Mouse (Mus musculus): ENCODE results near the gene Dhrs7b.

Gene Dhrs7b

GRCm38 (mm10) chr11:60826700-60827099 is 3.7 kb upstream of the Dhrs7b start:
- no peak for TF ChIP-seq GATA4 (IDR thresholded peaks at IDR 0.05; ENCODE audit: insufficient replicate concordance, low read length)

GRCm38 (mm10) chr11:60827241-60827945 is 3.0 kb upstream of the Dhrs7b start:
- TF ChIP-seq GATA4 (IDR thresholded peaks at IDR 0.05; ENCODE audit: insufficient replicate concordance, low read length) = no peak

GRCm38 (mm10) chr11:60828903-60829302 is 1.5 kb upstream of the Dhrs7b start:
- TF ChIP-seq GATA4 (IDR thresholded peaks at IDR 0.05; ENCODE audit: insufficient replicate concordance, low read length) = no peak

- no peak for TF ChIP-seq GATA4 (IDR thresholded peaks at IDR 0.05; ENCODE audit: insufficient replicate concordance, low read length)
Observed at GRCm38 (mm10) chr11:60836897-60837296, 6.5 kb downstream of the Dhrs7b start.

GRCm38 (mm10) chr11:60837644-60838406 is 7.4 kb downstream of the Dhrs7b start:
- TF ChIP-seq GATA4 (IDR thresholded peaks at IDR 0.05; ENCODE audit: insufficient replicate concordance, low read length) = no peak

GRCm38 (mm10) chr11:60841467-60842200 is 11.2 kb downstream of the Dhrs7b start:
- TF ChIP-seq GATA4 (IDR thresholded peaks at IDR 0.05; ENCODE audit: insufficient replicate concordance, low read length) = no peak

GRCm38 (mm10) chr11:60843412-60843811 is 13.0 kb downstream of the Dhrs7b start:
- no peak for TF ChIP-seq GATA4 (IDR thresholded peaks at IDR 0.05; ENCODE audit: insufficient replicate concordance, low read length)

- TF ChIP-seq GATA4 (IDR thresholded peaks at IDR 0.05; ENCODE audit: insufficient replicate concordance, low read length) = no peak
Observed at GRCm38 (mm10) chr11:60845415-60845814, 15.0 kb downstream of the Dhrs7b start.

- no peak for TF ChIP-seq GATA4 (IDR thresholded peaks at IDR 0.05; ENCODE audit: insufficient replicate concordance, low read length)
Observed at GRCm38 (mm10) chr11:60856587-60856986, 26.2 kb downstream of the Dhrs7b start.

GRCm38 (mm10) chr11:60861993-60862392 is 31.6 kb downstream of the Dhrs7b start:
- no peak for TF ChIP-seq GATA4 (IDR thresholded peaks at IDR 0.05; ENCODE audit: insufficient replicate concordance, low read length)

- no peak for TF ChIP-seq GATA4 (IDR thresholded peaks at IDR 0.05; ENCODE audit: insufficient replicate concordance, low read length)
Observed at GRCm38 (mm10) chr11:60863196-60863595, 32.8 kb downstream of the Dhrs7b start.

- TF ChIP-seq GATA4 (IDR thresholded peaks at IDR 0.05; ENCODE audit: insufficient replicate concordance, low read length) = no peak
Observed at GRCm38 (mm10) chr11:60864166-60864565, 33.7 kb downstream of the Dhrs7b start.

GRCm38 (mm10) chr11:60864916-60865315 is 34.5 kb downstream of the Dhrs7b start:
- no peak for TF ChIP-seq GATA4 (IDR thresholded peaks at IDR 0.05; ENCODE audit: insufficient replicate concordance, low read length)

- TF ChIP-seq GATA4 (IDR thresholded peaks at IDR 0.05; ENCODE audit: insufficient replicate concordance, low read length) = no peak
Observed at GRCm38 (mm10) chr11:60866021-60866420, 35.6 kb downstream of the Dhrs7b start.

GRCm38 (mm10) chr11:60867456-60867855 is 37.0 kb downstream of the Dhrs7b start:
- TF ChIP-seq GATA4 (IDR thresholded peaks at IDR 0.05; ENCODE audit: insufficient replicate concordance, low read length) = no peak

- TF ChIP-seq GATA4 (IDR thresholded peaks at IDR 0.05; ENCODE audit: insufficient replicate concordance, low read length) = no peak
Observed at GRCm38 (mm10) chr11:60867904-60868303, 37.5 kb downstream of the Dhrs7b start.
